Mouse (Mus musculus) adrenal gland (tissue): ENCODE measurements around the gene Ttc28.

Experiments used
- intact Hi-C: fragments of 180-260 bp; cut with DNase I; formaldehyde crosslinking; loops from one replicate; pipeline ENCODE4 v1.15.1; 2025

The Ttc28 gene

GRCm38 (mm10) chr5:111123050-111123746, 243.6 kb downstream of the Ttc28 start:
- intact Hi-C loops = loop anchor here (10.0 kb wide), 1 partner anchor 132 kb away; no protein-coding TSS in a partner anchor

DNA sequence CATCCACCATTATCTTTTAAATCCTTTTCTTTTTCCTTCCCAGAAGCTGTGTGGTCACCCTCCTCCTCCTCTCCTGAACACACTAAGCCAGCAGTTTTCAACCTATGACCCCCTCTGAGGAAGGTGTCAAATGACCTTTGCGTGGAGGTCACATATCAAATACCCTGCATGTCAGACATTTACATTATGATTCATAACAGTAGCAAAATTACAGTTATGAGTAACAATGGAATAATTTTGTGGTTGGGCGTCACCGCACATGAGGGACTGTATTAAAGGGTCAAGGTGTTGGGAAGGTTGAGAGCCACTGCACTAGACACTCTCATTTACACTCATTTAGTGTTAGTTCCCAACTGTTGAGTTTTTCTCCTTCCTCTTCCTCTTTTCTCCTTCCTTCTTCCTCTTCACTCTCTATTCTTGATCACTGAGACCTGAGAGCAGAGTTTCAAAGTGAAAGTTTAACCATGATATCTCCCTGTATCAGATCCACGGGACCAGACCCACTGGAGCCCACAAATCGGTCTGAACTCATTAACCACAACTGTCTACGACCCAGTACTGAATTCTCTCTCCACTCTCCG, 245.1 kb downstream of the Ttc28 start:
- intact Hi-C loops = loop anchor here (10.0 kb wide), 1 partner anchor 130 kb away; no protein-coding TSS in a partner anchor

DNA sequence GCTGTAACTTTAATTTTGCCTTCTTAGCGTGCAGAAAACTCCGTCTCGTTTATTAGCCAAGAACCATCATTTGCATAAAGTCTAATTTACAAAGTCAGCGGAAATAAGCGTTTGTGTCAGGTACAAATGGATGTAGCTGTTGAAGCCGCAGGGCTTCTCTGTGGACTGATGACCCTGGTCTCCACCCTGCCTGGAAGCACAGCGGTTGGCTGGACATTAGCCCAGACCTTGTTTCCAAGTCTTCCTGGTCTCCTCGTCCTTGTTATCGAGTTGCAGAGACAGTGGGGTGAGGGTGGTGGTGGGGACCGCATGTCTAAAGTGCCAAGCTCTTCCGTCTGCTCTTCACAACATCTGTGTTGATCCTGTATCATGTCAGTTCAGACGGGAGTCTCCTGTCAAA, 246.1 kb downstream of the Ttc28 start:
- intact Hi-C loops = loop anchor here (10.0 kb wide), 1 partner anchor 129 kb away; no protein-coding TSS in a partner anchor

GRCm38 (mm10) chr5:111127786-111128185, 248.2 kb downstream of the Ttc28 start:
- intact Hi-C loops = loop anchor here (10.0 kb wide), 1 partner anchor 127 kb away; no protein-coding TSS in a partner anchor

- intact Hi-C loops = no loop called here
These were observed 250.5 kb downstream of the Ttc28 start for GRCm38 (mm10) chr5:111130121-111130520.

DNA sequence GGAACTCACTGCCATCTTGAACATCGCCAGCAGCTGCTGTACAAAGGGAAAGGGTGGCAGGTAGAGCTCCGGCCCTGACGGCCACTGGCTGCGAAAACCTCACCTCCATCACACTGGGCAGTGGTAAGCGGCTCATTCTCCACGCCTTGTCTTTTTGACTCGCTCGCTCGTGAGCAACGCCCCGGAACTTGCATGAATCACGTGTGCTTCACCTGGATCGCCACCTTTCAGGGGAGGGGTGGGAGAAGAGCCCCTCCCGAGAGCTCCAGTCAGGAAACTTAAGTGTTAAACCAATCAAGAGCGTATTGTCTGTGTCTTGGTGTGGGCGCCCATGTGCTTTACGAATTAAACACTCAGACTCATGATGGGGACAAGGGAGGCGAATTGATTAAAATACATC, 252.0 kb downstream of the Ttc28 start:
- intact Hi-C loops = no loop called here

DNA sequence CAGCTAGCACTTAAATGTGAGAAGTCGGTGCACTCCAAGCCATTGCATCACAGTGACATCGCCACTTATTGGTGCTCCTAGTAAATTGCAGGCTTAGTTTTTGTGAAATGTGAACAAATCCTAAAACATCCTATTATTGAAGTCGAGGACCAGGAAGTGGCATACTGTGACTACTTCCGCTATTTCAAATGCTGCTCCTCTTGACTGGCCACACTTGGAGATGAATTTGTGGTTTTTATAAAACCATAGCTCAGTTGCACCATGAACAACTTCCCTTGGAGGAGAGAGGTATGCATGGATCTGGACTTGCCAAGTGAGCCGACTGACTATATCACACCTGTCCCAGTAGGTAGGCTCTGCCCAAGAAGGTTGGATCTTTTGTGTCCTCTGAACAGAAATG, 253.5 kb downstream of the Ttc28 start:
- intact Hi-C loops = no loop called here

GRCm38 (mm10) chr5:111133754-111134153, 254.2 kb downstream of the Ttc28 start:
- intact Hi-C loops = no loop called here

- intact Hi-C loops = no loop called here
These were observed 257.7 kb downstream of the Ttc28 start for GRCm38 (mm10) chr5:111137283-111137682.

GRCm38 (mm10) chr5:111137742-111138141, 258.1 kb downstream of the Ttc28 start:
- intact Hi-C loops = no loop called here

- intact Hi-C loops = no loop called here
These were observed 258.7 kb downstream of the Ttc28 start for GRCm38 (mm10) chr5:111138239-111138833.

- intact Hi-C loops = no loop called here
These were observed 259.4 kb downstream of the Ttc28 start for GRCm38 (mm10) chr5:111138927-111139565.

DNA sequence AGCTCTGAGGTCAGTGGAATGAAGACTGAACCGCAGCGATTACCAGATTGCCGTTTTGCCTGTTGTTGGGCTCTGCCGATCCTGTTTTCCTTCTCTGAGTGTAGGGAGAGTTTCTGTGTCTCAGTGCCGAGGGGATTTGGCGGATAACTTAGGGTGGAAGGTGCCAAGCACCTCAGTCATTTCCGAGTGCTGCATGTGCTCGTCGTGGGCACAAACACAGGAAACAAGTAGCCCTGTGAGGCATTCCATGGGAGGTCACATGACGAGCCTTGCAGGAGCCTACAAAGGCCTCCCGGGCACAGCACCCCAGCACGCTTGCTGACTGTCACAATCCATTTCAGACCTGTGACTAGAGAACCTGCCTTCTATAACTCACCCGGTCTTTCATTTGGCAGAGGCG, 260.0 kb downstream of the Ttc28 start:
- intact Hi-C loops = no loop called here

DNA sequence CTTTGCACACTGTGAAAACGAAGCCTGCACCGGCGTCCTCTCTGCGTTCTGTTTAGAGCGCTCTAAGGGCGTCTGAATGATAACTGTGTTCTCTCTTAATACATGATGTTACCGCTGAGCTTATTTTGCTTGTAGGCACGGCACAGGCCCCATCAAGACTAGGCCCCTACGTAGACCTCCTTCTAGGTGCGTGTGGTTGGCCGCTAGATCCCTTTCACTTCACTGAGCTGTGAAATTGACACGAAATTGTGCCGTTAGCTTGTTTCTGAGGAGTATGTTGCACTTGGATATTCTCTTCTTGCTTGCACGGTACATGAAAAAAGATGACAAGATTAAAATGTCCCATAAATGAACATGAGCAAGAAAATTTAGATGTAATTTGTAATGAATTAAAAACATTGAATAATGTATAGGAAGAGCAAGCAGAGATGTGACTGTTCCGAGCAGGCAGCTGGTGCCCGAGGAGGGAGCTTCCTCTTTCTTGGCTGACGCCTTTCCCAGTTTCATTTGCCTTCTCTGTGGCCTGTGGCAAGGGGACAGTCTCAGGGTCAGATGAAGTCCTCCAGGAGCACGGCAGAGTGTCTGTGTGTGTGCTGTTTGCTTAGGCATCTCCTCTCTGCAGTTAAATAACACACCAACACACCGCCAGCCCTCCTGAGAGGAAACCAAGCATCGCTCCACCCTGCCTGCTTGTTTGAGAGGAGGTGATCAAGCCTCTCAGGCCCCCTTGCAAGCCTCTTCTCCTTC, 261.7 kb downstream of the Ttc28 start:
- intact Hi-C loops = no loop called here

DNA sequence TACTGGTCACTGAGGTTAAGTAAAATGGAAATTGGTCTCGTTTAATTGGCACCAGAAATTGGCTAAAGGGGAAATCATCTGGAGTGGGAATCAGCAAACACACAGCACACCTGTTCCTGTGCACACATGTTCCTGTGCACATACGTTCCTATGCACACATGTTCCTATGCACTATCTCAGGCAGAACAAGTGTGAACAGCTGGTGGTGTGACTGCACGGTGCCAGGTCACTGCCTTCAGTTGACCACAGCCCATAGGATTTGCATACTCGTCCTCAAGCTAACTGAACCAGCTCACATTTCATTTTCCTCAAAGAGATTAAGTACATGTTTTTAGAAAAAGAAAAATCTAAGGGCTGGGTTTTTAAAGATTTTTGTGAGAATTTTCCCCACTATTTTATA, 263.2 kb downstream of the Ttc28 start:
- intact Hi-C loops = no loop called here

DNA sequence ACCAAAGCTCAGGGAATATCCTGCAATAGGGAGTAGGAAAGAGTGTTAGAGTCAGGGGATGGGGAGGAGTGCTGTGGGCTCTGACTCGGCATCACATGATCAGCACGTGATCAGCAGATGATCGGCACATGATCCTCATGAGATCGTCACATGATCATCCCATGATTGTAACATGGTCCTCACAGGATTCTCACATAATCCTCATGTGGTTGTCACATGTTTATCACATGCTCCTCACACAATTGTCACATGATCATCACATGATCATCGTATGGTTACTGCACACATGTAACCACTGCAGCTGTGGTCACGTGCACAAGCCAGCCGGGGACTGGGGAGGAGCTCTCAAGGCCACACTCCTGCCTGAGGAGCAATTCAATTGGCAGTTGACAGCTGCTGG, 264.8 kb downstream of the Ttc28 start:
- intact Hi-C loops = no loop called here

DNA sequence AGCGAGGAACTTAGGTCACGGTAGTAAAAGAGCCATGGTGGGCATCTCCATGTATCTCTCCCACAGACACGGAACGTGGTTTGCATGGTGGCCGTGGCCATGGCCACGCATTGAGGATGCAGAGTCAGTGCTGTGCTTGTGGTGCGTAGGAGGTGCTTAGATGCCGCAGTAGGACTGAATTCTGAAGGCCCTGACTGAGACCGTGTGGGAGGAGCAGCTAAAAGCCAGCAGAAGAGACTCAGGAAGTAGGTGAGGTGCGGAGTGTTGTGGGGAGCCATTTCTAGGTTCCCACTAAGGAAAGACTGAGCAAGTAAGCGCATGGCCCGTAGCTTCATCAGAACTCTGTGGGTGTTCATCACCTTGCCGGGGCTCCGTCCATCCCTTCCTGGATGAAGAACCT, 271.0 kb downstream of the Ttc28 start:
- intact Hi-C loops = no loop called here

GRCm38 (mm10) chr5:111151882-111152759, 272.5 kb downstream of the Ttc28 start:
- intact Hi-C loops = no loop called here

GRCm38 (mm10) chr5:111154586-111154985, 275.0 kb downstream of the Ttc28 start:
- intact Hi-C loops = no loop called here

GRCm38 (mm10) chr5:111155271-111155670, 275.7 kb downstream of the Ttc28 start:
- intact Hi-C loops = no loop called here
